Mouse (Mus musculus): Measurements from ENCODE around the gene Prr5l. TPM values are rescaled to one million over a fixed set of nuclear protein-coding genes. Genes with fewer than 3 reads are reported as not detected.

Gene Prr5l
- polyA plus RNA-seq, 1 experiment from 2014 or later = 14.2 TPM

DNA sequence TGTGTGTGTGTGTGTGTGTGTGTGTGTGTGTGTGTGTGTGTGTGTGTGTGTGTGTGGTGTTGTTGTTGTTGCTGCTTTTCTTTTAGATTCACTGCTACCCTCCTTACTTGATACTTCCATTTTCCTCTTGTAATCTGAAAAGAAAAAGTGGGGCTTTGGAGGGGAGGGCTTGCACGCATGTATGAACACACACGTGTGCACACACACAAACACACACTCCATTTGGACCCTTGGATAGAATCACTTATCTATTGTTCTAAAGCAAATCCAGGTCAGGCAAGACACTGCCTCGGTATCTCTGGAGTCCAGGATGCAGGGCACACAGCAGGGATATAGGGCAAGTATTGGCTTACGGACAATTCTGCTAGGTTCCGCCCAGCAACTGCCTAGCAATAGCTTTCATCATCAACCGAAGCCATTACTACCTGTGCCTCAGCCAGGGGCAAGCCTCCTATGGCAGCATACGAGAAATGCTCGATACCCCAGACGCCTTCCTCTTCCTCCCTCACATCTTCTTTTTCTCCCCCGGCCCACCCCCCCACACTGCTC is 159.4 kb downstream of the Prr5l start:
- DNase-seq (ENCODE audit: low spot score) = no peak

GRCm38 (mm10) chr2:101722370-101723332 is 160.2 kb downstream of the Prr5l start:
- peak; percentile 53 for ATAC-seq (ENCODE audit: low read depth)
- Histone ChIP-seq H3K9me3 (ENCODE audit: control insufficient read depth, low read length) (no peaks in the 10 kb centered on the region), H3K36me3 (ENCODE audit: control insufficient read depth, insufficient read depth, low read length) (0 out of 2 replicates have a peak, but pooled peaks cover 4% of the 10 kb centered on the region), H3K4me2 (ENCODE audit: low read depth, low read length) (no peak overlapping the region), H3K9ac (ENCODE audit: low read depth, low read length) (no peak overlapping the region), H3K4me3 (ENCODE audit: low read depth, low read length) (no peak overlapping the region), H3K27me3 (replicated peaks; ENCODE audit: control insufficient read depth, insufficient read depth, low read length) (no peaks in the 10 kb centered on the region), H3K27ac (replicated peaks; ENCODE audit: low read depth, low read length) (peak overlapping the region; percentile 40), H3K4me1 (ENCODE audit: control insufficient read depth, insufficient read depth, low read length) (peaks cover 15% of the 10 kb centered on the region; the same call in 1 of the 2 replicates)
- peak; percentile 59 for DNase-seq (ENCODE audit: low spot score)
- 41% methylated on average over 8 of the region's 8 CpGs for WGBS

More for the DNA sequence above, 159.4 kb downstream of the Prr5l start:
- Histone ChIP-seq H3K4me2 (ENCODE audit: low read depth, low read length) (no peak overlapping the region), H3K4me1 (ENCODE audit: control insufficient read depth, insufficient read depth, low read length) (peaks cover 15% of the 10 kb centered on the region; the same call in 1 of the 2 replicates), H3K4me3 (ENCODE audit: low read depth, low read length) (no peak overlapping the region), H3K9me3 (ENCODE audit: control insufficient read depth, low read length) (no peaks in the 10 kb centered on the region), H3K27ac (replicated peaks; ENCODE audit: low read depth, low read length) (peak overlapping the region; percentile 40; the same call in 1 of the 2 replicates), H3K9ac (ENCODE audit: low read depth, low read length) (no peak overlapping the region), H3K36me3 (ENCODE audit: control insufficient read depth, insufficient read depth, low read length) (0 out of 2 replicates have a peak, but pooled peaks cover 9% of the 10 kb centered on the region), H3K27me3 (replicated peaks; ENCODE audit: control insufficient read depth, insufficient read depth, low read length) (no peaks in the 10 kb centered on the region)
- 74% methylated on average over 10 of the region's 10 CpGs for WGBS
- no peak for ATAC-seq (ENCODE audit: low read depth)

GRCm38 (mm10) chr2:101721835-101722234 is 161.0 kb downstream of the Prr5l start:
- no peak overlapping the region for H3K4me2 ChIP-seq (ENCODE audit: low read depth, low read length)
- no peaks in the 10 kb centered on the region for H3K27me3 ChIP-seq (replicated peaks; ENCODE audit: control insufficient read depth, insufficient read depth, low read length)
- H3K36me3 ChIP-seq (ENCODE audit: control insufficient read depth, insufficient read depth, low read length) = 0 out of 2 replicates have a peak, but pooled peaks cover under 1% of the 10 kb centered on the region
- no peak overlapping the region for H3K9ac ChIP-seq (ENCODE audit: low read depth, low read length)
- DNase-seq (ENCODE audit: low spot score) = no peak
- 73% methylated on average over 4 of the region's 4 CpGs for WGBS
- H3K4me1 ChIP-seq (ENCODE audit: control insufficient read depth, insufficient read depth, low read length) = peaks cover 15% of the 10 kb centered on the region; the same call in 1 of the 2 replicates
- no peaks in the 10 kb centered on the region for H3K9me3 ChIP-seq (ENCODE audit: control insufficient read depth, low read length)
- no peak for ATAC-seq (ENCODE audit: low read depth)
- H3K27ac ChIP-seq (replicated peaks; ENCODE audit: low read depth, low read length) = no peak overlapping the region
- H3K4me3 ChIP-seq (ENCODE audit: low read depth, low read length) = no peak overlapping the region

- 91% methylated on average over 13 of the region's 13 CpGs for WGBS
- Histone ChIP-seq H3K4me3 (ENCODE audit: low read depth, low read length) (no peak overlapping the region), H3K36me3 (ENCODE audit: control insufficient read depth, insufficient read depth, low read length) (0 out of 2 replicates have a peak, but pooled peaks cover 7% of the 10 kb centered on the region), H3K4me2 (ENCODE audit: low read depth, low read length) (no peak overlapping the region), H3K27me3 (replicated peaks; ENCODE audit: control insufficient read depth, insufficient read depth, low read length) (no peaks in the 10 kb centered on the region), H3K9ac (ENCODE audit: low read depth, low read length) (no peak overlapping the region), H3K4me1 (ENCODE audit: control insufficient read depth, insufficient read depth, low read length) (0 out of 2 replicates have a peak, but pooled peaks cover 2% of the 10 kb centered on the region), H3K27ac (replicated peaks; ENCODE audit: low read depth, low read length) (no peak overlapping the region), H3K9me3 (ENCODE audit: control insufficient read depth, low read length) (no peaks in the 10 kb centered on the region)
- ATAC-seq (ENCODE audit: low read depth) = no peak
- no peak for DNase-seq (ENCODE audit: low spot score)
Measured at GRCm38 (mm10) chr2:101717162-101717561, 165.7 kb downstream of the Prr5l start.

GRCm38 (mm10) chr2:101715650-101716323 is 167.0 kb downstream of the Prr5l start:
- Histone ChIP-seq H3K36me3 (ENCODE audit: control insufficient read depth, insufficient read depth, low read length) (0 out of 2 replicates have a peak, but pooled peaks cover 7% of the 10 kb centered on the region), H3K27ac (replicated peaks; ENCODE audit: low read depth, low read length) (no peak overlapping the region), H3K9me3 (ENCODE audit: control insufficient read depth, low read length) (no peaks in the 10 kb centered on the region), H3K4me1 (ENCODE audit: control insufficient read depth, insufficient read depth, low read length) (no peaks in the 10 kb centered on the region), H3K4me3 (ENCODE audit: low read depth, low read length) (no peak overlapping the region), H3K27me3 (replicated peaks; ENCODE audit: control insufficient read depth, insufficient read depth, low read length) (no peaks in the 10 kb centered on the region), H3K9ac (ENCODE audit: low read depth, low read length) (no peak overlapping the region), H3K4me2 (ENCODE audit: low read depth, low read length) (no peak overlapping the region)
- DNase-seq (ENCODE audit: low spot score) (no peak), ATAC-seq (ENCODE audit: low read depth) (no peak)
- 83% methylated on average over 8 of the region's 8 CpGs for WGBS

DNA sequence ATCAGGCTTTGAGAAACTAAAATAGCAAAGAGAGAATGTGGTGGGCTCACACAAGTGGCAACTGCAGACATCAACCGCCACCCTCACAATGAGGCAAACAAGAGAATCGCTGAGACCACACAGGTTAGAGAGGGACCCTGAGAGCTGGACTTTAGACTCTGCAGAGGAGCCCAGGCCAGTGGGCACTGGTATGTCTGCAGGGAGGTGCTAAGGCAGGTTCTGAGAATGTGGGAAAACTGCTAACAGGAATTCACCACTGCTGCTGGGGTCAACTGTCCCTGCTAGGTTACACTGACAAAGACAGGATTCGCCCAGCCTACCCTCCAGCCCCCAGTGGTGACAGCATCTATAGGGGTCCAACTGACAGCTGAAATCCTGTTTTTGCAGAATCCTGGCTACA is 171.2 kb downstream of the Prr5l start:
- 0 out of 2 replicates have a peak, but pooled peaks cover 4% of the 10 kb centered on the region for H3K36me3 ChIP-seq (ENCODE audit: control insufficient read depth, insufficient read depth, low read length)
- no peaks in the 10 kb centered on the region for H3K27me3 ChIP-seq (replicated peaks; ENCODE audit: control insufficient read depth, insufficient read depth, low read length)
- no peak overlapping the region for H3K27ac ChIP-seq (replicated peaks; ENCODE audit: low read depth, low read length)
- WGBS = 75% methylated on average over 3 of the region's 3 CpGs
- H3K9ac ChIP-seq (ENCODE audit: low read depth, low read length) = no peak overlapping the region
- ATAC-seq (ENCODE audit: low read depth) = 0 out of 2 replicates have a peak, but pooled peaks have one; percentile 12
- H3K4me2 ChIP-seq (ENCODE audit: low read depth, low read length) = no peak overlapping the region
- H3K4me1 ChIP-seq (ENCODE audit: control insufficient read depth, insufficient read depth, low read length) = no peaks in the 10 kb centered on the region
- H3K4me3 ChIP-seq (ENCODE audit: low read depth, low read length) = no peak overlapping the region
- DNase-seq (ENCODE audit: low spot score) = no peak
- H3K9me3 ChIP-seq (ENCODE audit: control insufficient read depth, low read length) = no peaks in the 10 kb centered on the region

DNA sequence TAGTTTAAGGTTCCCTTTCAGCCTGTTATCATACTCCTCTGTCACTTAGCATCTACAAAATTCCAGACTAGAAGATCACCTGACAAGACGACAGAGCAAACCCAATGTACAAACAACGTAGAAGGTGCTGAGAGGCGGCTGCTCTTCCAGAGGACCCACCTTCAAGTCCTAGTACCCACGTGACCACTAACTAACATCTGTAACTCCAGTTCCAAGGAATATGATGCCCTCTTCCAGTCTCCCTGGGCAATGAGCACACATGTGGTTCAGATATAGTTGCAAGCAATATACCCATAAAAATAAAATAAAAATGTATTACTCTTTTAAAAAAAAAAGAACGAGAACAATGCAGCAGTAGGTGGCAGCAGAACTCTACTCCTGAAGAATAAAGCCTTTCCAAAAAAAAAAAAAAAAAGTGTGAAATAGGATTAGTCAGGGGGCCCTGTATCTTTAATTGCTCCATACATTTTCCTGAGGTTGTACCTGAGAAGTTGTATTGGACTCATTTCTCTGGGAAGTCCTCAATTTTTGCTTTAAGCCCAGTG is 176.8 kb downstream of the Prr5l start:
- Histone ChIP-seq H3K4me3 (ENCODE audit: low read depth, low read length) (no peak overlapping the region), H3K4me2 (ENCODE audit: low read depth, low read length) (no peak overlapping the region), H3K27me3 (replicated peaks; ENCODE audit: control insufficient read depth, insufficient read depth, low read length) (no peaks in the 10 kb centered on the region), H3K27ac (replicated peaks; ENCODE audit: low read depth, low read length) (no peak overlapping the region), H3K9ac (ENCODE audit: low read depth, low read length) (no peak overlapping the region), H3K4me1 (ENCODE audit: control insufficient read depth, insufficient read depth, low read length) (no peaks in the 10 kb centered on the region), H3K36me3 (ENCODE audit: control insufficient read depth, insufficient read depth, low read length) (no peaks in the 10 kb centered on the region), H3K9me3 (ENCODE audit: control insufficient read depth, low read length) (no peaks in the 10 kb centered on the region)
- DNase-seq (ENCODE audit: low spot score) (peak; percentile 30), ATAC-seq (ENCODE audit: low read depth) (no peak)
- WGBS = 35% methylated on average over 5 of the region's 5 CpGs

DNA sequence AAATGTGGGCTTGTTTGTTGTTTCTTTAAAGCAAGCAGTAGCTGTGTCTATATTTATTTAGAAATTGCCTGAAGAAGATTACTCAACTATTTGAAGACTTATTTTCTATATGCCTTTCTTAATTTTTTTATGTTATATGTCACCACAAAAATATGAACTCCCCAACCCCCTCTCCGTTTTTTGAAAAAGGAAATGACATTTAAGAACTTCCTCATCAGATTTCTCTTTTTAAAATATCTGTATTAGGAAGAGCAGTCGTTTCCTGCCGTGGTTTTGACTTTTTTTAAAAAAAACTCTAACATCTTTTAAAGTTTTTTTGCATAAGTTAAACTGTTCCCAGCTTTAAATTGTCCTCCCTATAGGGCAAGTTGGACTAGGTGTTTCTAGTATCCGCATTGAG is 183.5 kb downstream of the Prr5l start:
- no peak for ATAC-seq (ENCODE audit: low read depth)
- DNase-seq (ENCODE audit: low spot score) = no peak
- H3K4me2 ChIP-seq (ENCODE audit: low read depth, low read length) = no peak overlapping the region
- H3K4me3 ChIP-seq (ENCODE audit: low read depth, low read length) = no peak overlapping the region
- H3K27ac ChIP-seq (replicated peaks; ENCODE audit: low read depth, low read length) = no peak overlapping the region
- no peak overlapping the region for H3K9ac ChIP-seq (ENCODE audit: low read depth, low read length)
- H3K36me3 ChIP-seq (ENCODE audit: control insufficient read depth, insufficient read depth, low read length) = peaks cover 48% of the 10 kb centered on the region
- 80% methylated on average over 4 of the region's 4 CpGs for WGBS
- no peaks in the 10 kb centered on the region for H3K27me3 ChIP-seq (replicated peaks; ENCODE audit: control insufficient read depth, insufficient read depth, low read length)
- H3K4me1 ChIP-seq (ENCODE audit: control insufficient read depth, insufficient read depth, low read length) = no peaks in the 10 kb centered on the region
- no peaks in the 10 kb centered on the region for H3K9me3 ChIP-seq (ENCODE audit: control insufficient read depth, low read length)

All from embryonic facial prominence, embryonic 14.5 days (tissue).